Mouse (Mus musculus) limb, embryonic 15.5 days (tissue): Measurements from ENCODE around the gene Cebpe. TPM values are rescaled to one million over a fixed set of nuclear protein-coding genes. Genes with fewer than 3 reads are reported as not detected.

ENCODE experiments used
- ATAC-seq: fragments of 200-750 bp; cut with Nextera tagmentation; 2 replicates; pipeline ENCODE4 v1.8.0; 2017; ENCODE audit warnings: low read depth, moderate TSS enrichment; ENCODE audit not compliant: insufficient number of reproducible peaks, low FRiP score, low TSS enrichment
- H3K27ac ChIP-seq: fragments of 300-500 bp; sonication (generic); 2 replicates; pipeline ENCODE4 v1.5.1; 2015; ENCODE audit warnings: moderate library complexity, mild to moderate bottlenecking, inconsistent platforms
- H3K27me3 ChIP-seq: fragments of 300-500 bp; sonication (generic); 2 replicates; pipeline ENCODE4 v1.6.1; 2015; ENCODE audit warnings: inconsistent platforms
- H3K36me3 ChIP-seq: fragments of 300-500 bp; sonication (generic); 2 replicates; pipeline ENCODE4 v1.6.1; 2015; ENCODE audit warnings: inconsistent platforms
- H3K4me1 ChIP-seq: fragments of 300-500 bp; sonication (generic); 2 replicates; pipeline ENCODE4 v1.6.1; 2015; ENCODE audit warnings: inconsistent platforms
- H3K4me2 ChIP-seq: fragments of 300-500 bp; sonication (generic); 2 replicates; pipeline ENCODE4 v1.6.1; 2015; ENCODE audit warnings: mild to moderate bottlenecking, inconsistent platforms
- H3K4me3 ChIP-seq: fragments of 300-500 bp; sonication (generic); 2 replicates; pipeline ENCODE4 v1.5.1; 2015; ENCODE audit warnings: mild to moderate bottlenecking, inconsistent platforms
- H3K9ac ChIP-seq: fragments of 300-500 bp; sonication (generic); 2 replicates; pipeline ENCODE4 v1.6.1; 2015; ENCODE audit warnings: inconsistent platforms
- H3K9me3 ChIP-seq: fragments of 300-500 bp; sonication (generic); 2 replicates; pipeline ENCODE4 v1.6.1; 2016; ENCODE audit warnings: inconsistent platforms
- WGBS: fragments of 180-500 bp; shearing (Covaris S2); methylation state at CpG from one replicate; pipeline ENCODE4 v1.1.7; 2015; 5-methylcytosine and 5-hydroxymethylcytosine counted together
- polyA plus RNA-seq: library from polyadenylated mRNA; unstranded; fragments of >200 nt; fragmentation: Nextera tagmentation; extraction: Ambion mirVana; gene quantifications from 2 replicates; pipeline ENCODE4 v1.2.1, GENCODE M21; 2015

The Cebpe gene
- polyA plus RNA-seq, 1 experiment from 2014 or later: 0.12 TPM

GRCm38 (mm10) chr14:54720041-54720440 lies 8.1 kb upstream of the Cebpe start:
- no peaks in the 10 kb centered on the region for H3K9me3 ChIP-seq
- H3K9ac ChIP-seq: no peak overlapping the region
- no peaks in the 10 kb centered on the region for H3K27me3 ChIP-seq
- ATAC-seq: no peak
- H3K27ac ChIP-seq: no peak overlapping the region
- H3K36me3 ChIP-seq: no peaks in the 10 kb centered on the region
- no peaks in the 10 kb centered on the region; the same call in 1 of the 2 replicates for H3K4me1 ChIP-seq
- 91% methylated on average over 11 of the region's 11 CpGs for WGBS
- H3K4me3 ChIP-seq: no peak overlapping the region
- no peak overlapping the region for H3K4me2 ChIP-seq

GRCm38 (mm10) chr14:54715402-54715801 lies 3.4 kb upstream of the Cebpe start:
- Histone ChIP-seq H3K4me1 (peaks cover 12% of the 10 kb centered on the region), H3K4me3 (no peak overlapping the region), H3K9ac (no peak overlapping the region), H3K4me2 (no peak overlapping the region), H3K27me3 (no peaks in the 10 kb centered on the region), H3K9me3 (no peaks in the 10 kb centered on the region), H3K27ac (no peak overlapping the region), H3K36me3 (no peaks in the 10 kb centered on the region)
- no peak for ATAC-seq
- WGBS: 67% methylated on average over 1 of the region's 1 CpGs

- Histone ChIP-seq H3K9me3 (no peaks in the 10 kb centered on the region), H3K27me3 (no peaks in the 10 kb centered on the region), H3K36me3 (no peaks in the 10 kb centered on the region), H3K9ac (no peak overlapping the region), H3K4me2 (peak overlapping the region; percentile 61), H3K27ac (no peak overlapping the region), H3K4me1 (peaks cover 12% of the 10 kb centered on the region), H3K4me3 (peak overlapping the region; percentile 35)
- WGBS: 3% methylated on average over 15 of the region's 15 CpGs
- peak; percentile 31; the same call in 1 of the 2 replicates for ATAC-seq
Observed at GRCm38 (mm10) chr14:54714617-54715081, 2.7 kb upstream of the Cebpe start.

GRCm38 (mm10) chr14:54714121-54714520 lies 2.1 kb upstream of the Cebpe start:
- Histone ChIP-seq H3K4me2 (peak overlapping the region; percentile 61), H3K27ac (no peak overlapping the region), H3K9me3 (no peaks in the 10 kb centered on the region), H3K36me3 (no peaks in the 10 kb centered on the region), H3K4me1 (peaks cover 12% of the 10 kb centered on the region), H3K9ac (no peak overlapping the region), H3K27me3 (no peaks in the 10 kb centered on the region), H3K4me3 (peak overlapping the region; percentile 35)
- no peak for ATAC-seq
- under 1% methylated on average over 13 of the region's 13 CpGs for WGBS

GRCm38 (mm10) chr14:54712861-54713260 lies 887 bp upstream of the Cebpe start:
- Histone ChIP-seq H3K4me2 (no peak overlapping the region), H3K27me3 (no peaks in the 10 kb centered on the region), H3K27ac (no peak overlapping the region), H3K4me1 (peaks cover 12% of the 10 kb centered on the region), H3K4me3 (no peak overlapping the region), H3K36me3 (no peaks in the 10 kb centered on the region), H3K9me3 (no peaks in the 10 kb centered on the region), H3K9ac (no peak overlapping the region)
- no peak for ATAC-seq
- WGBS: 73% methylated on average over 8 of the region's 8 CpGs

GRCm38 (mm10) chr14:54709054-54709453 lies 2.9 kb downstream of the Cebpe start:
- no peaks in the 10 kb centered on the region for H3K9me3 ChIP-seq
- WGBS: 88% methylated on average over 9 of the region's 9 CpGs
- no peak overlapping the region for H3K9ac ChIP-seq
- H3K27ac ChIP-seq: no peak overlapping the region
- no peak for ATAC-seq
- H3K4me2 ChIP-seq: no peak overlapping the region
- H3K36me3 ChIP-seq: no peaks in the 10 kb centered on the region
- H3K4me3 ChIP-seq: no peak overlapping the region
- H3K27me3 ChIP-seq: no peaks in the 10 kb centered on the region
- H3K4me1 ChIP-seq: peaks cover 11% of the 10 kb centered on the region; the same call in 1 of the 2 replicates

- Histone ChIP-seq H3K4me1 (peaks cover 9% of the 10 kb centered on the region; the same call in 1 of the 2 replicates), H3K36me3 (no peaks in the 10 kb centered on the region), H3K4me2 (no peak overlapping the region), H3K27me3 (peaks cover 14% of the 10 kb centered on the region), H3K4me3 (no peak overlapping the region), H3K9ac (no peak overlapping the region), H3K9me3 (no peaks in the 10 kb centered on the region), H3K27ac (no peak overlapping the region)
- no peak for ATAC-seq
- WGBS: 51% methylated on average over 17 of the region's 17 CpGs
Observed at GRCm38 (mm10) chr14:54706589-54707320, 5.2 kb downstream of the Cebpe start.

GRCm38 (mm10) chr14:54705844-54706243 lies 6.1 kb downstream of the Cebpe start:
- Histone ChIP-seq H3K4me2 (no peak overlapping the region), H3K27me3 (peaks cover 14% of the 10 kb centered on the region), H3K27ac (no peak overlapping the region), H3K36me3 (no peaks in the 10 kb centered on the region), H3K9me3 (no peaks in the 10 kb centered on the region), H3K4me1 (peaks cover 9% of the 10 kb centered on the region; the same call in 1 of the 2 replicates), H3K4me3 (no peak overlapping the region), H3K9ac (no peak overlapping the region)
- 47% methylated on average over 5 of the region's 5 CpGs for WGBS
- no peak for ATAC-seq

GRCm38 (mm10) chr14:54703207-54703606 lies 8.8 kb downstream of the Cebpe start:
- no peak for ATAC-seq
- Histone ChIP-seq H3K4me3 (no peak overlapping the region), H3K4me2 (no peak overlapping the region), H3K9ac (no peak overlapping the region), H3K4me1 (peaks cover 9% of the 10 kb centered on the region; the same call in 1 of the 2 replicates), H3K36me3 (no peaks in the 10 kb centered on the region), H3K9me3 (no peaks in the 10 kb centered on the region), H3K27me3 (peaks cover 14% of the 10 kb centered on the region), H3K27ac (no peak overlapping the region)
- WGBS: 67% methylated on average over 10 of the region's 10 CpGs

GRCm38 (mm10) chr14:54701298-54701697 lies 10.7 kb downstream of the Cebpe start:
- no peaks in the 10 kb centered on the region for H3K36me3 ChIP-seq
- no peaks in the 10 kb centered on the region for H3K4me1 ChIP-seq
- no peaks in the 10 kb centered on the region for H3K9me3 ChIP-seq
- WGBS: 10% methylated on average over 6 of the region's 6 CpGs
- H3K27me3 ChIP-seq: peaks cover 14% of the 10 kb centered on the region
- no peak overlapping the region for H3K9ac ChIP-seq
- no peak overlapping the region for H3K27ac ChIP-seq
- no peak overlapping the region for H3K4me2 ChIP-seq
- no peak overlapping the region for H3K4me3 ChIP-seq
- ATAC-seq: no peak

- no peak overlapping the region for H3K27ac ChIP-seq
- peaks cover 14% of the 10 kb centered on the region for H3K27me3 ChIP-seq
- no peak overlapping the region for H3K4me3 ChIP-seq
- no peak for ATAC-seq
- H3K36me3 ChIP-seq: no peaks in the 10 kb centered on the region
- H3K4me1 ChIP-seq: no peaks in the 10 kb centered on the region
- H3K9ac ChIP-seq: no peak overlapping the region
- H3K4me2 ChIP-seq: no peak overlapping the region
- no peaks in the 10 kb centered on the region for H3K9me3 ChIP-seq
- 35% methylated on average over 3 of the region's 3 CpGs for WGBS
Observed at GRCm38 (mm10) chr14:54699586-54699985, 12.4 kb downstream of the Cebpe start.

- Histone ChIP-seq H3K9me3 (no peaks in the 10 kb centered on the region), H3K9ac (no peak within 1 kb of the TSS), H3K27me3 (peaks cover 14% of the 10 kb centered on the region), H3K4me2 (no peak within 1 kb of the TSS), H3K4me3 (no peak within 1 kb of the TSS), H3K27ac (no peak within 1 kb of the TSS), H3K4me1 (no peaks in the 10 kb centered on the region), H3K36me3 (0 out of 2 replicates have a peak, but pooled peaks cover 3% of the 10 kb centered on the region)
- 83% methylated on average over 4 of the region's 4 CpGs for WGBS
- ATAC-seq: no peak
Observed at GRCm38 (mm10) chr14:54698733-54699132, 13.2 kb downstream of the Cebpe start, which contains the start of gene Gm29776. Gene Gm29776, minus strand, starts transcription at chr14:54698833.
